Mouse (Mus musculus): ENCODE measurements around the gene Lgalsl. TPM values are rescaled to one million over a fixed set of nuclear protein-coding genes. Genes with fewer than 3 reads are reported as not detected.

The Lgalsl gene
- polyA plus RNA-seq, 1 experiment, result 16.6 TPM

DNA sequence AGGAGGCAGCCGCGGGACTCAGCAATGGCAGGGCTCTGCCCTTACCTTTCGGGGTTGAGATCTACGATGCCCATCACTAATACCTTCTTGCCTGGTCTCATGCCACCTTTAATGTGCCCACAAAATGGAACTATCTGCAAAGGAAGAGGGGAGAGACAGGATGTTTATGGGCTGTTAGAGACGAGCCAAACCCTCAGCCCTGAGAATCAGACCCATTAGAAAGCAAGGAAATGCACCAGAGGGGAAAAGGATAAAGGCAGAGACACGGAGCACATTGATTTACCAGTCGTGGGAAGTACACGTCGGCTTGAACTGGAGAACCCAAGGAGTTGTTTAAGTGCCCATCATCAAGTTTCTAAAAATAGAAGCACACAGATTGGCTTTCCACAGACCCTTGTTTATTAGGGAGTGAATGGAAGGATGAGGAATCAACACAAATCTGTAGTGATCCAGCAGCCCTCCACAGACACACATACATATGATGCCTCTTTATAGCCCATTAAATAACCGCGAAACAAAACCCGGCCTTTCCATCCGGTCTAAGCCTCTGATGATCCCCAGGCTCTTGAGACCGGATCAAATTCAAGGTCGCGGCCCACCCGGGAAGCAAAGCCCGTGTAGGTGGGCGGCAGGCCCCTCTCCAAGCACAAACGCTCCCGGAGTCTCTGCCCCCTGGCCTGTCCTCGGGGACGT lies 717 bp downstream of the Lgalsl start:
- 10% methylated on average over 23 of the region's 23 CpGs for WGBS
- peak overlapping the region; percentile 88 for H3K4me3 ChIP-seq (replicated peaks; ENCODE audit: extremely low read depth, low read depth, low read length)
- DNase-seq, result peak; percentile 20
- H3K4me1 ChIP-seq (ENCODE audit: control insufficient read depth, insufficient read depth, low read length), result peaks cover 10% of the 10 kb centered on the region
- TF ChIP-seq POLR2A (IDR thresholded peaks at IDR 0.05; ENCODE audit: borderline replicate concordance, extremely low read depth, low read depth, low read length) (no peak), CTCF (IDR thresholded peaks at IDR 0.05; ENCODE audit: insufficient read depth, low read length) (no peak)

DNA sequence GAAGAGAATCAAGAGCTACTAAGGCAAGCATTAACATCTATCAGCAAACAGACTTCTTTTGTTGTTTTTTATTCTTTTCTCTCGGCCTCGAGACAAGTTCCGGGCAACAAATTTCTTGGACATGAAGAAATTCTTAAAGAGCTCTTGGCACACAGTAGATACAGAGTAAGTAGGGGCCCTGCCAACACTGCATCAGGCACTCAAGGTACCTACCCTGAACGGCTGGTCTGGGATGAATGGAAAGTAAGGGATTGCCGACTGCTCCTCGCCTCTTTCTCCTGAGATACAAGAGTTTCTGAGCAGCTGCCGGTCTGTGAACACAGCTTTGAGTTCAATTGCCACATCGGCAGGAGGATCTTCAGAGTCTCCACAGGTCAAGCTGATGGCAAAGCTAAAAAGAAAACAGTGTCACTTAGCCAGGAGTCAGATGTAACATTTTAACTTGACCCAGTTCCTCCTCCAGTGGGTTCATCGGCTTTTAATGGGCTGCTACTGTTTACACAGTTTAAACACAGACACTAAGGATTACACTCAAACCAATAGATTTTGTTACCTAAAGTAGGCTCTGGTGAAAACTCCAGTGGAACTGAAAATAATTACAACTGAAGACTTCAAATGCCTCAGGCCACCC lies 1.7 kb downstream of the Lgalsl start:
- DNase-seq, result peak; percentile 11
- H3K4me3 ChIP-seq (replicated peaks; ENCODE audit: extremely low read depth, low read depth, low read length), result no peak overlapping the region
- H3K4me1 ChIP-seq (ENCODE audit: control insufficient read depth, insufficient read depth, low read length), result peaks cover 10% of the 10 kb centered on the region
- WGBS, result 42% methylated on average over 9 of the region's 9 CpGs
- no peak for TF ChIP-seq CTCF (IDR thresholded peaks at IDR 0.05; ENCODE audit: insufficient read depth, low read length)
- TF ChIP-seq POLR2A (IDR thresholded peaks at IDR 0.05; ENCODE audit: borderline replicate concordance, extremely low read depth, low read depth, low read length), result no peak

DNA sequence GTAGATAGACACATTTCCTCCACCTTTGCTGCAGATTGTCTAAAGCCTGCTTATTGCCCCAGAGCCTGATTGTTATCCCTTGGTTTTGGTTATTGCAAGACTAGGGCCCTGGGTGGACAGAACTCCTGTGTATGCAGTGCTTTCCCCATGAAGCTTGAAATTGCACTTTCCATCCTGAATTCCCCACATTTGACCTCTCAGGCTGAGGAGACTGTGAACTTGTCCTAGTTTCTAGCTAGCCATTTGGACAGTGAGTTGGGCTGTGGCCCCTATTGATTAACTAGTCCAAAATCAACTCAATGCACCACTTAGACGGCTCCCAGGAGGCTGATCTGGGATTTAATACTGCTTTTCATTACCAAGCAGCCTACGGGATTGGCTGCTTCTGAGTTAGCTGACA lies 6.9 kb downstream of the Lgalsl start:
- H3K4me1 ChIP-seq (ENCODE audit: control insufficient read depth, insufficient read depth, low read length), result no peaks in the 10 kb centered on the region
- TF ChIP-seq POLR2A (IDR thresholded peaks at IDR 0.05; ENCODE audit: borderline replicate concordance, extremely low read depth, low read depth, low read length) (no peak), CTCF (IDR thresholded peaks at IDR 0.05; ENCODE audit: insufficient read depth, low read length) (no peak)
- H3K4me3 ChIP-seq (replicated peaks; ENCODE audit: extremely low read depth, low read depth, low read length), result no peak overlapping the region
- 86% methylated on average over 2 of the region's 2 CpGs for WGBS
- DNase-seq, result no peak

DNA sequence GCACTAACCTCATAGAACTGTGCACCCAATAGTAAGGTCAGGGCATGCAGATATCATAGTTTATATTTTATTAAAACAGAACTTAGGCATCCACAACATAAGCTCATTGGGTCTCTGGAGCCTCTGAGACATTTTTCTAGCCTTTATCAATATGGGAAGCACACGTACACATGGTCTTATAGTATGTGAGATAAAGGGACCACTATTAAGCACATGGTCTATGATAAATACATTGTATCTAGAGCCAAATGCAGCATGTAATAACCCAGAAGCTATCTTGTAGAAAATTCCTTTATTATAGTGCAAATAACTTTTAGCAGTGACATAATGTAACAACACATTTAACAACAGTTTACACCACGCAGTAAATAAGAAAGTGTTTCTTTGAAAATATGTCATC lies 7.6 kb downstream of the Lgalsl start:
- no peak for TF ChIP-seq CTCF (IDR thresholded peaks at IDR 0.05; ENCODE audit: insufficient read depth, low read length)
- TF ChIP-seq POLR2A (IDR thresholded peaks at IDR 0.05; ENCODE audit: borderline replicate concordance, extremely low read depth, low read depth, low read length), result no peak
- WGBS, result 92% methylated on average over 2 of the region's 2 CpGs
- DNase-seq, result no peak
- Histone ChIP-seq H3K4me1 (ENCODE audit: control insufficient read depth, insufficient read depth, low read length) (0 out of 2 replicates have a peak, but pooled peaks cover under 1% of the 10 kb centered on the region), H3K4me3 (replicated peaks; ENCODE audit: extremely low read depth, low read depth, low read length) (no peak overlapping the region)

DNA sequence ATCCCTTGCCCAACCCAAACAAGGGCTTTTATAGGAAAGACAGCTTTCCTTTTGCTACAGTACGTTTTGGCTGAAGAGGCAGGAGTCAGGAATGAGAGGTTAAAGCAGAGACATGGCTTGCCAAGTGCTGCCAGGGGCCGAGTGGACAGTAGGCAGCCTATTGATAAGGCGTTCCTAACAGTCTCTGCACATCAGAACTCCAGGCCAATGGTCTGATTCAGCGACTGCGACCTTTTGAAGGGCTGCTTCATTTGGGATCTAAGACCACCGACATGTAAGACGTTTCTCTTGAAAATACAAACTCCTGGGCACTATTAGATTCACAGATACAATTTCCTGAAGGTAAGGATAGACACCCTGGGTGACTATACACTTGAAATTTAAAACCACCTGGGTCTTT lies 9.5 kb downstream of the Lgalsl start:
- H3K4me1 ChIP-seq (ENCODE audit: control insufficient read depth, insufficient read depth, low read length), result 0 out of 2 replicates have a peak, but pooled peaks cover 2% of the 10 kb centered on the region
- H3K4me3 ChIP-seq (replicated peaks; ENCODE audit: extremely low read depth, low read depth, low read length), result no peak overlapping the region
- DNase-seq, result no peak
- no peak for TF ChIP-seq CTCF (IDR thresholded peaks at IDR 0.05; ENCODE audit: insufficient read depth, low read length)
- no peak for TF ChIP-seq POLR2A (IDR thresholded peaks at IDR 0.05; ENCODE audit: borderline replicate concordance, extremely low read depth, low read depth, low read length)
- 78% methylated on average over 7 of the region's 7 CpGs for whole genome bisulfite sequencing

DNA sequence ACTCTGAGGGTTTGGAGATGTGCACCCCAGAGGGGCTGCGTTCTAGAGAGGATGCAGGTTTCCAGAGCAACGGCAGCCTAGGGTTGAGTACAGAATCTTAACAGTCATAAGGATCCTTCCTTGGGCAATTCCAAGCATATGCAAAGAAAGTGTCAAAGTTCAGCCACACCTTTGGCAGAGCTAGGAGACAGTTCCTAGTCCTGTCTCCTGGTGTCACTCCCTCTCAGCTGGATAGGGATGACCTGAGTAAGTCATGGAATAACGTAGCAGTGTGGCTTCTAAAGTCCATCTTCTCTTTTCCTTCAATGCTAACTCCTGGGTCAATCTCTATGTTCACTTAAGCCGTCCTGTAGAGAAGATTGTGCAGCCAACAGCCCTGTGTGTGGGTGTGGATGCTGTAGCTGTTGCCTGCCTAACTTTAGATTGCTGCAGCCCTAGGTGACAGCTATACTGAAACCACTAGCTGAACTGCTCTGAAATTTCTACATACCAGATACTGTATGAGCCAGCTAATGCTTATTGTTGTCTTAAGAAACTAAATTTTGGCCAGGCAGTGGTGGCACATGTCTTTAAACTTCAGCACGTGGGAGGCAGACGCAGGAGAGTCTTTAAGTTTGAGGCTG lies 16.8 kb downstream of the Lgalsl start:
- Histone ChIP-seq H3K4me3 (replicated peaks; ENCODE audit: extremely low read depth, low read depth, low read length) (no peak overlapping the region), H3K4me1 (ENCODE audit: control insufficient read depth, insufficient read depth, low read length) (peaks cover 2% of the 10 kb centered on the region)
- no peak for DNase-seq
- TF ChIP-seq POLR2A (IDR thresholded peaks at IDR 0.05; ENCODE audit: borderline replicate concordance, extremely low read depth, low read depth, low read length) (no peak), CTCF (IDR thresholded peaks at IDR 0.05; ENCODE audit: insufficient read depth, low read length) (no peak)
- 87% methylated on average over 6 of the region's 6 CpGs for WGBS

DNA sequence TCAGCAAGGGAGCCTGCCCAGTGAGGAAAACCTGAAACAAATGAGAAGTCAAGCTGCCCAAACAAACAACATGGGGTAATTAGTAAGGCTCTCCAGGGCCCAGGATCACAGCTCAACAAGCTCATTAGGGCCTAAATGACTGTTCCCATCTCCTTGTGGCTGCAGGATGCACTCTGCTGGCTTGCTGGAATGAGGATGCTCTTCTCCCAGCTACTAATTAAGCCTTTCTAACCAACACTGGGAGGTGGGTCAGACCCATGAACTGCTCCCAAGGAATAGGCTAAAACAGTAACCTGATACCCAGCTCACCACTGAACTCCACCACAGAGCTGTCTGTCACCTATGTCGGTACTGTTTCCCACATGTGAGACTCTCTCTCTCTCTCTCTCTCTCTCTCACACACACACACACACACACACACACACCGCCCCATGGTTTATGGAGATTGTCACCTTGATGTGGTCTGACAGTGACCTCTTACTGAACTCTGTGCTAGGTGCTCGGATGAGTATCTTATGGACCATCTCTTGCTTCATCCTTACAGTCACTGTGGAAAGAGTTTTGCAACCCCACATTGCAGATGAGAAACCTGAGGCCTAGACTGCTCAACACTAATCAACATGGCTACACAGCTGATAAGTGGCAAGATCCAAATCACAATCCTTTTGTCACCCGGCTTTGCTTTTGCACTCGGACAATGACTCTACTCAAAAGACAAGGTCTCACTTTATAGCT lies 18.5 kb downstream of the Lgalsl start:
- no peak for TF ChIP-seq POLR2A (IDR thresholded peaks at IDR 0.05; ENCODE audit: borderline replicate concordance, extremely low read depth, low read depth, low read length)
- no peak for TF ChIP-seq CTCF (IDR thresholded peaks at IDR 0.05; ENCODE audit: insufficient read depth, low read length)
- WGBS, result 79% methylated on average over 5 of the region's 5 CpGs
- no peak overlapping the region for H3K4me3 ChIP-seq (replicated peaks; ENCODE audit: extremely low read depth, low read depth, low read length)
- no peaks in the 10 kb centered on the region; the same call in none of the 2 replicates for H3K4me1 ChIP-seq (ENCODE audit: control insufficient read depth, insufficient read depth, low read length)
- DNase-seq, result no peak

DNA sequence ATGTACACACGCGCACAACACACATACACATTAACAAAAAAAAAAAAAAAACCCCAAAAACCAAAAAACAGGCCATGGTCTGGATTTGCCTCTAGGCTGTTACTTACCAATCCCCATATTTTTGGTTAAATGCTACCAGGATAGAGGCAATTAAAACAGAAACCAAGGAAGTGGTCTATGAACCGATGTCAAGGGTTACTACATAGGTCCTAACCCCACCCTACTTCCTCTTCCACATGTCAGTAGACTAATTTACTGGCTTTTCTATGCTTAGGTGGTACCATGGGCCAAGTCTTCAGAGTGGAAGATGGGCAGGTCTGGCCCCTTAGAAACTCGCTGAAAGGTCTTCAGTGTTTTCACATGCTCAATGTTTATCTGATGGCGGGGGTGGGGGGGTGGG lies 24.2 kb downstream of the Lgalsl start:
- Histone ChIP-seq H3K4me3 (replicated peaks; ENCODE audit: extremely low read depth, low read depth, low read length) (no peak overlapping the region), H3K4me1 (ENCODE audit: control insufficient read depth, insufficient read depth, low read length) (no peaks in the 10 kb centered on the region)
- TF ChIP-seq POLR2A (IDR thresholded peaks at IDR 0.05; ENCODE audit: borderline replicate concordance, extremely low read depth, low read depth, low read length) (no peak), CTCF (IDR thresholded peaks at IDR 0.05; ENCODE audit: insufficient read depth, low read length) (no peak)
- no peak for DNase-seq
- WGBS, result 78% methylated on average over 5 of the region's 5 CpGs

DNA sequence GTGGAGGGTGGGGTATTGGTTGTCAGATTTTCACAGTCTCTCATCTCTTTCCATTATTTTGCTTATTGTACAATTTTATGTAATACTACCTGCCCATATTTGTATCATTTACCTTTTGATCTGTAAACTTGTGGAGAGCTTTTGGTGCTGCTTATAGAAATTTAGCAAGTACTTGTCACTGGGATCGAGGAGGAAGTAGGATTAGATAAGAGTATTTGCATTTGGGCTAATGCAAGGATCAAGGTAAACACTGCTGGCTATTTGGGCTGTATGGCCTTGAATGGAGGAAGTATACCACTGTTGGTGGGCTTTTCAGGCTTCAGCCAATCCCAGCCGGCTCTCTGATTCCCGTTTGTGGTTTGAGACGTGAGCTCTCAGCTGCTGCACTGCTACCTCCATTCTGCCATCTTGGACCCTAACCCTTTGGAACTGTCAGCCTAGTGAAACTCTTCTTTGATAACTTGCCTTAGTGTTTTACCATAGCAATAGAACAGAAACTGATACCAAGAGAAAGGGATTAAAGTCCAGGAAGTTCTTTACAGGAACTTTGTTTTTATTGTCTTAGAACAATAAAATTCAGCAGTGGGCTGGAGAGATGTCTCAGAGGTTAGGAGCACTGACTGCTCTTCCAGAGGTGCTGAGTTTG lies 25.1 kb downstream of the Lgalsl start:
- WGBS, result 43% methylated on average over 4 of the region's 4 CpGs
- no peak for DNase-seq
- no peaks in the 10 kb centered on the region for H3K4me1 ChIP-seq (ENCODE audit: control insufficient read depth, insufficient read depth, low read length)
- no peak overlapping the region for H3K4me3 ChIP-seq (replicated peaks; ENCODE audit: extremely low read depth, low read depth, low read length)
- TF ChIP-seq CTCF (IDR thresholded peaks at IDR 0.05; ENCODE audit: insufficient read depth, low read length), result no peak
- no peak for TF ChIP-seq POLR2A (IDR thresholded peaks at IDR 0.05; ENCODE audit: borderline replicate concordance, extremely low read depth, low read depth, low read length)
